Mouse (Mus musculus): ENCODE measurements around the gene St3gal3. TPM values are rescaled to one million over a fixed set of nuclear protein-coding genes. Genes with fewer than 3 reads are reported as not detected.

The St3gal3 gene
- polyA plus RNA-seq, 1 experiment, result 19.3 TPM

DNA sequence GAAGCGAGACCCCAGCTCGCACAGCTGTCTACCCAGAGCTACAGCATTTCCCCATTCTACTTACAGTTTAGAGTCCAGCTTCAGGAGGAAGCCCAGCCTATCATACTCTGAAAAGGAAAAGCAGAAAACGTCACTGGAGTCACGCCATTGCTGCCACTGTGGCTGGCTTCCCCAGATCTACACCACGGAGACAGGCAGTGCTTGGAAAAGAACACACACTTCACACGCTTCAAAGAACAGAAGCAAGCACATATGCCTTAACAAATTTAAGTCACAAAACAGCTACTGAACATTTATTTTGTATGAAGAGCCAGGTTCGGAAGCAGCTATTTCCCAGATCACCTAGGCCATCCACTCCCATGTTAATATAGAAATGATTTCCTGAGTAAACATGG is 102.9 kb downstream of the St3gal3 start:
- Histone ChIP-seq H3K4me3 (ENCODE audit: control insufficient read depth, insufficient read depth, low read length) (no peak overlapping the region), H3K4me1 (replicated peaks; ENCODE audit: control insufficient read depth, insufficient read depth, low read length) (no peaks in the 10 kb centered on the region), H3K27ac (ENCODE audit: control insufficient read depth, insufficient read depth, low read length) (no peak overlapping the region), H3K27me3 (ENCODE audit: control insufficient read depth, insufficient read depth, low read length) (no peaks in the 10 kb centered on the region), H3K36me3 (ENCODE audit: control insufficient read depth, insufficient read depth, low read length) (no peaks in the 10 kb centered on the region)
- no peak for DNase-seq
- TF ChIP-seq CTCF (IDR thresholded peaks at IDR 0.05; ENCODE audit: borderline replicate concordance, control insufficient read depth, extremely low read depth, insufficient read depth, low read length, poor library complexity) (no peak), POLR2A (IDR thresholded peaks at IDR 0.05; ENCODE audit: control insufficient read depth, extremely low read depth, insufficient read depth, low read length, poor library complexity) (no peak)
- 92% methylated on average over 7 of the region's 7 CpGs for WGBS

DNA sequence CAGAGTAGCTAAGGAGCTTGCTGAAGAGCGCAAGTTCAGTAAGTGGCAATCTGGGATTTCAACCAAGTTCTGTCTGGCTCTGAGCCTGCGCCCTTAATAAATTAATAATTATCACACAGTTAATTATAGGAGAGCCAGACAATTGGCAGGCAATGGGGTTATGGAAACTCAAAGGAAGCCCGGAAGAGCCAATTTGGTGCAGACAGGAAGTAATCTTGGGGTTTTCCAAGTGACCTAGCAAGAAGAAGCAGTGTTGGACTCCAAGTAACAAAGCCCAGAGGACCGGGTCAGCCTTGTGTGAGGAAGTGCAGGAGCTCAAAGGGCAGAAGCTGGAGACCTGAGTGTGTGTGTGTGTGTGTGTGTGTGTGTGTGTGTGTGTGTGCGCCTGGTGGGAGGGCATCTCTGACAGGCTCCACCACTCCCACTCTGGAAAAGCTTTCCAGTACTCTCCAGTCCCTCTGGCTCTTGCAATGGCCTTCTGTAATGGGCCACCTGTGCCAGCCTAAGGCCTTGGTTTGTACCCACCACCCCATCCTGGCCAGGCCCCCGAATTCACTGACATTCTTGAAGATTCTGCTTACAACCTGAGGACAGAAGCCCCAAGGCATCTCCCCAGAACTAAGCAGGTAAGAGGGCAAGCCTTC is 103.5 kb downstream of the St3gal3 start:
- 89% methylated on average over 6 of the region's 6 CpGs for WGBS
- no peak overlapping the region for H3K4me3 ChIP-seq (ENCODE audit: control insufficient read depth, insufficient read depth, low read length)
- no peaks in the 10 kb centered on the region for H3K27me3 ChIP-seq (ENCODE audit: control insufficient read depth, insufficient read depth, low read length)
- no peak for TF ChIP-seq CTCF (IDR thresholded peaks at IDR 0.05; ENCODE audit: borderline replicate concordance, control insufficient read depth, extremely low read depth, insufficient read depth, low read length, poor library complexity)
- TF ChIP-seq POLR2A (IDR thresholded peaks at IDR 0.05; ENCODE audit: control insufficient read depth, extremely low read depth, insufficient read depth, low read length, poor library complexity), result no peak
- no peaks in the 10 kb centered on the region for H3K36me3 ChIP-seq (ENCODE audit: control insufficient read depth, insufficient read depth, low read length)
- DNase-seq, result no peak
- H3K4me1 ChIP-seq (replicated peaks; ENCODE audit: control insufficient read depth, insufficient read depth, low read length), result no peaks in the 10 kb centered on the region
- H3K27ac ChIP-seq (ENCODE audit: control insufficient read depth, insufficient read depth, low read length), result no peak overlapping the region

DNA sequence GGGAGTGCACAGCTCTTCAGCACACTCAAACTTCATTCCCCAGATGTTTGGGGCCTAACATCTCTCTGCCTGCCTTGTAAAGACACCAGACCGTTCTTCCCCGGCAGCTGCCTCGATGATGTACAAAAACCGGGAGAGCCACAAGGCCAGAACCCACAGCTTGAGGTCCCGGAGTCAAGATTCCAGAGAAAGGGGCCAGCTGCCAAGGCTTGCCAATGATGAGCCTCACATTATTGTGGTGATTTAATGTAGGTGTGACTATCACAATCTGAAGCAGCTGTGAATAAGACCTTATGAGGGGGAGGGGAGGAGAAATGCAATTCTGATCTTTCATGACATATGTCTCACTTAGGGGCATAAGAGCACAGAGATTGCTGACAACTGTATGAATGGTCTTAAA is 104.4 kb downstream of the St3gal3 start:
- WGBS, result 97% methylated on average over 5 of the region's 5 CpGs
- H3K4me3 ChIP-seq (ENCODE audit: control insufficient read depth, insufficient read depth, low read length), result no peak overlapping the region
- TF ChIP-seq CTCF (IDR thresholded peaks at IDR 0.05; ENCODE audit: borderline replicate concordance, control insufficient read depth, extremely low read depth, insufficient read depth, low read length, poor library complexity) (no peak), POLR2A (IDR thresholded peaks at IDR 0.05; ENCODE audit: control insufficient read depth, extremely low read depth, insufficient read depth, low read length, poor library complexity) (no peak)
- H3K27ac ChIP-seq (ENCODE audit: control insufficient read depth, insufficient read depth, low read length), result no peak overlapping the region
- DNase-seq, result no peak
- no peaks in the 10 kb centered on the region for H3K36me3 ChIP-seq (ENCODE audit: control insufficient read depth, insufficient read depth, low read length)
- no peaks in the 10 kb centered on the region for H3K4me1 ChIP-seq (replicated peaks; ENCODE audit: control insufficient read depth, insufficient read depth, low read length)
- H3K27me3 ChIP-seq (ENCODE audit: control insufficient read depth, insufficient read depth, low read length), result no peaks in the 10 kb centered on the region

DNA sequence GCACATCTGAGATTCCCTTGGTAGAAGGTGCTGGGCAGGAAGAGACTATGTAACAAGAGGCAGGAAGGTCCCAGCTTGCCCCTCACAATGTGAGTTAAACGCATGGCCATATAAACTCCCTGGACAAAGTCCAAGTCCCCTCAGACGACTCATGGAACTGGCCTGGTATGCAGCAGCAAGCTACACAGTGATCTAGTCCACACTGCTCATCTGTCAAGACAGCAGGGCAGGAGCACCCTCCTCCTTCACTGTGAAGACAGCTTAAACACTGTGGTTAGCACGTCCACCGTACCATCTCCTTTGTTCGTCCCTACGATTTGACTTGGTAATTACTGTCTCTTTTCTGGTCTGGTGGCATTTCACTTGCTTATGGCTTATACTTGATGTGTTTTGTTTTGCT is 104.8 kb downstream of the St3gal3 start:
- Histone ChIP-seq H3K27ac (ENCODE audit: control insufficient read depth, insufficient read depth, low read length) (no peak overlapping the region), H3K27me3 (ENCODE audit: control insufficient read depth, insufficient read depth, low read length) (no peaks in the 10 kb centered on the region), H3K4me1 (replicated peaks; ENCODE audit: control insufficient read depth, insufficient read depth, low read length) (no peaks in the 10 kb centered on the region), H3K36me3 (ENCODE audit: control insufficient read depth, insufficient read depth, low read length) (no peaks in the 10 kb centered on the region), H3K4me3 (ENCODE audit: control insufficient read depth, insufficient read depth, low read length) (no peak overlapping the region)
- TF ChIP-seq CTCF (IDR thresholded peaks at IDR 0.05; ENCODE audit: borderline replicate concordance, control insufficient read depth, extremely low read depth, insufficient read depth, low read length, poor library complexity), result no peak
- no peak for TF ChIP-seq POLR2A (IDR thresholded peaks at IDR 0.05; ENCODE audit: control insufficient read depth, extremely low read depth, insufficient read depth, low read length, poor library complexity)
- no peak for DNase-seq
- 96% methylated on average over 6 of the region's 6 CpGs for WGBS

GRCm38 (mm10) chr4:118028994-118029393 is 105.7 kb downstream of the St3gal3 start:
- H3K27ac ChIP-seq (ENCODE audit: control insufficient read depth, insufficient read depth, low read length), result no peak overlapping the region
- H3K27me3 ChIP-seq (ENCODE audit: control insufficient read depth, insufficient read depth, low read length), result no peaks in the 10 kb centered on the region
- DNase-seq, result no peak
- 97% methylated on average over 9 of the region's 9 CpGs for WGBS
- H3K4me1 ChIP-seq (replicated peaks; ENCODE audit: control insufficient read depth, insufficient read depth, low read length), result no peaks in the 10 kb centered on the region
- no peak overlapping the region for H3K4me3 ChIP-seq (ENCODE audit: control insufficient read depth, insufficient read depth, low read length)
- no peak for TF ChIP-seq CTCF (IDR thresholded peaks at IDR 0.05; ENCODE audit: borderline replicate concordance, control insufficient read depth, extremely low read depth, insufficient read depth, low read length, poor library complexity)
- TF ChIP-seq POLR2A (IDR thresholded peaks at IDR 0.05; ENCODE audit: control insufficient read depth, extremely low read depth, insufficient read depth, low read length, poor library complexity), result no peak
- no peaks in the 10 kb centered on the region for H3K36me3 ChIP-seq (ENCODE audit: control insufficient read depth, insufficient read depth, low read length)

GRCm38 (mm10) chr4:118025931-118026330 is 108.8 kb downstream of the St3gal3 start:
- TF ChIP-seq POLR2A (IDR thresholded peaks at IDR 0.05; ENCODE audit: control insufficient read depth, extremely low read depth, insufficient read depth, low read length, poor library complexity), result no peak
- TF ChIP-seq CTCF (IDR thresholded peaks at IDR 0.05; ENCODE audit: borderline replicate concordance, control insufficient read depth, extremely low read depth, insufficient read depth, low read length, poor library complexity), result no peak
- Histone ChIP-seq H3K27me3 (ENCODE audit: control insufficient read depth, insufficient read depth, low read length) (no peaks in the 10 kb centered on the region), H3K27ac (ENCODE audit: control insufficient read depth, insufficient read depth, low read length) (no peak overlapping the region), H3K36me3 (ENCODE audit: control insufficient read depth, insufficient read depth, low read length) (no peaks in the 10 kb centered on the region), H3K4me3 (ENCODE audit: control insufficient read depth, insufficient read depth, low read length) (no peak overlapping the region), H3K4me1 (replicated peaks; ENCODE audit: control insufficient read depth, insufficient read depth, low read length) (no peaks in the 10 kb centered on the region)
- DNase-seq, result no peak
- 91% methylated on average over 7 of the region's 7 CpGs for WGBS

DNA sequence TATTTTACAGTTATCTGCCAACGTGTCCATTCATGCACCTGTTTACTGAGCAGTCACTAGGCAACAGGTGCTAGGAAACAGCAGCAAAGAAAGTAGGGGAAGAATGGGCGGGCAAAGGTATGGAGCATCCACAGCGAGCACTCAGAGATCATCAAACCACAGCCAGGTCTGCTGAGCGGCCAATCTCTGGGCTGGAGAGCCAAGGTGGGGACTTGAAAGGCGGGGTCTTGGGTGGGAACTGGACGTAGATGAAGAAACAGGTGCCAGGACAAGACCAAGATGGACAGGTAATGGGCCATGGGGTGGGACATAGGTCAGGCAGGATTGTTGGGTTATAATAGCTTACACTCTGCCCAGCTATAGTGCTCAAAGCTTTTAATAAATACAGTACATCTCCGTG is 109.3 kb downstream of the St3gal3 start:
- no peaks in the 10 kb centered on the region for H3K36me3 ChIP-seq (ENCODE audit: control insufficient read depth, insufficient read depth, low read length)
- WGBS, result 92% methylated on average over 7 of the region's 7 CpGs
- no peak overlapping the region for H3K4me3 ChIP-seq (ENCODE audit: control insufficient read depth, insufficient read depth, low read length)
- TF ChIP-seq CTCF (IDR thresholded peaks at IDR 0.05; ENCODE audit: borderline replicate concordance, control insufficient read depth, extremely low read depth, insufficient read depth, low read length, poor library complexity) (no peak), POLR2A (IDR thresholded peaks at IDR 0.05; ENCODE audit: control insufficient read depth, extremely low read depth, insufficient read depth, low read length, poor library complexity) (no peak)
- no peak overlapping the region for H3K27ac ChIP-seq (ENCODE audit: control insufficient read depth, insufficient read depth, low read length)
- no peak for DNase-seq
- H3K27me3 ChIP-seq (ENCODE audit: control insufficient read depth, insufficient read depth, low read length), result no peaks in the 10 kb centered on the region
- no peaks in the 10 kb centered on the region for H3K4me1 ChIP-seq (replicated peaks; ENCODE audit: control insufficient read depth, insufficient read depth, low read length)
